Mouse (Mus musculus) lung, embryonic 15.5 days (tissue): ENCODE data around the gene Leo1. TPM values are rescaled to one million over a fixed set of nuclear protein-coding genes. Genes with fewer than 3 reads are reported as not detected.

Experiments used
- ATAC-seq: fragments of 200-750 bp; cut with Nextera tagmentation; 2 replicates; pipeline ENCODE4 v1.8.0; 2017; ENCODE audit warnings: moderate number of reproducible peaks, borderline replicate concordance; ENCODE audit not compliant: low FRiP score, low TSS enrichment; ENCODE audit errors: extremely low read depth
- H3K27ac ChIP-seq: fragments of 300-500 bp; sonication (generic); 2 replicates; pipeline ENCODE4 v1.5.1; 2015; ENCODE audit warnings: moderate library complexity, mild to moderate bottlenecking, inconsistent platforms
- H3K27me3 ChIP-seq: fragments of 300-500 bp; sonication (generic); 2 replicates; pipeline ENCODE4 v1.6.1; 2015; ENCODE audit warnings: inconsistent platforms
- H3K36me3 ChIP-seq: fragments of 300-500 bp; sonication (generic); 2 replicates; pipeline ENCODE4 v1.6.1; 2015; ENCODE audit warnings: inconsistent platforms
- H3K4me1 ChIP-seq: fragments of 300-500 bp; sonication (generic); 2 replicates; pipeline ENCODE4 v1.6.1; 2015; ENCODE audit warnings: inconsistent platforms
- H3K4me2 ChIP-seq: fragments of 300-500 bp; sonication (generic); 2 replicates; pipeline ENCODE4 v1.6.1; 2015; ENCODE audit warnings: inconsistent platforms, mild to moderate bottlenecking, moderate library complexity
- H3K4me3 ChIP-seq: fragments of 300-500 bp; sonication (generic); 2 replicates; pipeline ENCODE4 v1.5.1; 2015; ENCODE audit warnings: mild to moderate bottlenecking, inconsistent platforms
- H3K9ac ChIP-seq: fragments of 300-500 bp; sonication (generic); 2 replicates; pipeline ENCODE4 v1.6.1; 2015; ENCODE audit warnings: inconsistent platforms
- H3K9me3 ChIP-seq: fragments of 300-500 bp; sonication (generic); 2 replicates; pipeline ENCODE4 v1.6.1; 2016; ENCODE audit warnings: inconsistent platforms
- WGBS: fragments of 180-500 bp; shearing (Covaris S2); methylation state at CpG from one replicate; pipeline ENCODE4 v1.1.7; 2015; 5-methylcytosine and 5-hydroxymethylcytosine counted together
- polyA plus RNA-seq: library from polyadenylated mRNA; unstranded; fragments of >200 nt; fragmentation: Nextera tagmentation; extraction: Ambion mirVana; gene quantifications from 2 replicates; pipeline ENCODE4 v1.2.1, GENCODE M21; 2015

Leo1 gene
- polyA plus RNA-seq, 1 experiment from 2014 or later = 37.3 TPM

- ATAC-seq = no peak
- WGBS = 82% methylated on average over 2 of the region's 2 CpGs
- no peak overlapping the region for H3K27ac ChIP-seq
Observed at GRCm38 (mm10) chr9:75429040-75429439, 12.3 kb upstream of the Leo1 start.

DNA sequence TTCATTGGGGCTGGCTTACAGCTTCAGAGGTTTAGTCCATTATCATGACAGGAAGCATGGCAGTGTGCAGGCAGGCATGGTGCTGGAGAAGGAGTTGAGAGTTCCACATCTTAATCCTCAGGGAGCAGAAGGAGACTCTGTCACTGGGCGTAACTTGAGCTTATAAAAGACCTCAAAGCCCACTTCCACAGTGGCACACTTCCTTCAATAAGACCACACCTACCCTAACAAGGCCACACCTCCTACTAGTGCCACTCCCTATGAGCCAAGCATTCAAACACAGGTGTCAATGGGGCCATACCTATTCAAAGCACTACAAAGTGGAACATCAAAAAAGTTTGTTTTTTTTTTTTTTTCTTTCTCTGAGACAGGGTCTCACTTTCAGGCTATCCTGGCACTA is 11.7 kb upstream of the Leo1 start:
- H3K27ac ChIP-seq = no peak overlapping the region
- no peaks in the 10 kb centered on the region for H3K36me3 ChIP-seq
- no peaks in the 10 kb centered on the region for H3K27me3 ChIP-seq
- WGBS = 89% methylated on average over 1 of the region's 1 CpGs
- no peak for ATAC-seq
- no peak overlapping the region for H3K9ac ChIP-seq
- H3K4me1 ChIP-seq = no peaks in the 10 kb centered on the region; the same call in 1 of the 2 replicates
- no peak overlapping the region for H3K4me3 ChIP-seq
- no peaks in the 10 kb centered on the region for H3K9me3 ChIP-seq
- no peak overlapping the region for H3K4me2 ChIP-seq

More at GRCm38 (mm10) chr9:75429040-75429439, 12.3 kb upstream of the Leo1 start:
- Histone ChIP-seq H3K4me2 (no peak overlapping the region), H3K9me3 (no peaks in the 10 kb centered on the region), H3K36me3 (no peaks in the 10 kb centered on the region), H3K4me3 (no peak overlapping the region), H3K9ac (no peak overlapping the region), H3K4me1 (no peaks in the 10 kb centered on the region; the same call in 1 of the 2 replicates), H3K27me3 (no peaks in the 10 kb centered on the region)

DNA sequence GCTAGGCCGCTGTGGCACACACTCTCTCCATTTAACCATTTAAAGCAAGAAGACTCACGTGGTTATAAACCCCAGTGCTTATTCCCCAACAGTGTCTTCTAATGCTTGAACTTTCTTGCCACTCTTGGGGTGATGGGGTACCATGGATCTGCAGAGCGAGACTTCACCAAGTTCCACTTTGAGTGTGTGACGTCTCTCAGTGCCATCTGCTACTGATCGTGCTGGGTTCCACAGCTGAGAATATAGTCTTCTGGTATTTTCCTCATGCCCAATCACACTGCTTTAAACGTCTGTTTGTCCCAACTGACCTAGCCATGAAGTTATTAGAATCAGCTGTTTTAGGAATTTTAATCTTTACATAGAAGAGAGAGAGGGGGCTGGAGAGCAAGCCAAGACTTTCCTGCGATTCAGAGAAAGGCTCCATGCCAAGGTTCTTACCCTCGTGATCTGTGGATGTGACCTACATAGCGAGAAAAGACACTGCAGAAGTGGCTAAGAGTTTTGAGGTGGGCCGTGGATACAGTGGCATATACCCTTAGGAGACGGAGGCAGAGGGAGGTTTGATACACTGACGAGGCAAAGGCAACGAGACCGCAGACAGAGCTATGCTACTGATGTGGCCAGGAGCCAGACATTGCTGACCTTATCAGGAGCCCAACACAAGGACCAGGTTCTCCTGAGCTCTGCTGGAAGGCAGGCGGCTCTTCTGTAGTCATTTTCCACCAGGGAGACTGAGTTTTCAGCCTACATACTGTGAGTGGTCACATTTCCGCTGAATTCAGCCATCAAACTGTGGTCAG is 10.3 kb upstream of the Leo1 start:
- H3K27ac ChIP-seq = no peak overlapping the region
- ATAC-seq = no peak
- no peak overlapping the region for H3K4me3 ChIP-seq
- no peaks in the 10 kb centered on the region for H3K36me3 ChIP-seq
- no peak overlapping the region for H3K9ac ChIP-seq
- H3K4me1 ChIP-seq = peaks cover 3% of the 10 kb centered on the region; the same call in 1 of the 2 replicates
- H3K27me3 ChIP-seq = no peaks in the 10 kb centered on the region
- 57% methylated on average over 16 of the region's 16 CpGs for WGBS
- H3K4me2 ChIP-seq = no peak overlapping the region
- H3K9me3 ChIP-seq = no peaks in the 10 kb centered on the region

DNA sequence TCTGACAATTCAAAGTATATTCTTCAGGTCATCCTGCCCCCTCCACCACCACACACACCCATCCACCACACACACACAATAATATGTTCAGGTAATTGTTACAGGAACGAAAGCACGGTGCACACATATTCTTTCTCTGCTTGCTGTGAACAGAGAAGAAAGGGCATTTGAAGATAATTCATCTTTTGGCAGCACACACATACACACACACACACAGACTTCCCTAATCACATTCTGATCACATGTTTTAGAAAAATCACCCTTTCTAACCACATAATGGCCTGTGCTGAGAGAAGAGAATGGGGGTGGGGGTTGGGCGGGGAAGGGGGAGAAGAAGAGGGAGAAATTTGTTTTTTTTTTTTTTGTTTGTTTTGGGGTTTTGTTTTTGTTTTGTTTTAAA is 8.6 kb upstream of the Leo1 start:
- 89% methylated on average over 3 of the region's 3 CpGs for WGBS
- H3K4me2 ChIP-seq = no peak overlapping the region
- no peaks in the 10 kb centered on the region for H3K9me3 ChIP-seq
- H3K27me3 ChIP-seq = no peaks in the 10 kb centered on the region
- H3K4me3 ChIP-seq = no peak overlapping the region
- no peaks in the 10 kb centered on the region for H3K36me3 ChIP-seq
- ATAC-seq = no peak
- no peak overlapping the region for H3K27ac ChIP-seq
- H3K9ac ChIP-seq = no peak overlapping the region
- peaks cover 4% of the 10 kb centered on the region; the same call in 1 of the 2 replicates for H3K4me1 ChIP-seq

- Histone ChIP-seq H3K27ac (no peak overlapping the region), H3K27me3 (no peaks in the 10 kb centered on the region), H3K4me2 (no peak overlapping the region), H3K4me3 (no peak overlapping the region), H3K9ac (no peak overlapping the region), H3K9me3 (no peaks in the 10 kb centered on the region), H3K36me3 (no peaks in the 10 kb centered on the region), H3K4me1 (peaks cover 4% of the 10 kb centered on the region; the same call in 1 of the 2 replicates)
- WGBS = 41% methylated on average over 7 of the region's 7 CpGs
- ATAC-seq = peak; percentile 51; the same call in 1 of the 2 replicates
Observed at GRCm38 (mm10) chr9:75434172-75434793, 7.0 kb upstream of the Leo1 start.

DNA sequence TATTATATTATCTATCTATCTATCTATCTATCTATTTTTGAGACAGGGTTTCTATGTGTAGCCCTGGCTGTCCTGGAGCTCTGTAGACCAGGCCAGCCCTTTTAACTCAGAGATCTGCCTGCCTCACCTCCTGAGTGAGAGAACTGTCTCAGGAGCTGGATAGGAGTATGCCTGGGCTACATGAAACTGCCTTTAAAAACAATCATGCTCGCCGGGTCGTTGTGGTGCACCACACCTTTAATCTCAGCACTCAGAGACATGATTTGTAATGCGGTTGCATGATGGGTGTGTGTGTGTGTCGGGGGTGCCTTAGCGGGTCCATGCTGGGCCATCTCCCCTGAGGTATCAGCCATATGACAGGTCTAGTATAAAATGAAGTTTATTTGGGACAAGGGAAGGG is 6.5 kb upstream of the Leo1 start:
- Histone ChIP-seq H3K4me2 (no peak overlapping the region), H3K9ac (no peak overlapping the region), H3K27me3 (no peaks in the 10 kb centered on the region), H3K4me3 (no peak overlapping the region), H3K4me1 (peaks cover 4% of the 10 kb centered on the region; the same call in 1 of the 2 replicates), H3K27ac (no peak overlapping the region), H3K9me3 (no peaks in the 10 kb centered on the region), H3K36me3 (no peaks in the 10 kb centered on the region)
- WGBS = 63% methylated on average over 6 of the region's 6 CpGs
- no peak for ATAC-seq

DNA sequence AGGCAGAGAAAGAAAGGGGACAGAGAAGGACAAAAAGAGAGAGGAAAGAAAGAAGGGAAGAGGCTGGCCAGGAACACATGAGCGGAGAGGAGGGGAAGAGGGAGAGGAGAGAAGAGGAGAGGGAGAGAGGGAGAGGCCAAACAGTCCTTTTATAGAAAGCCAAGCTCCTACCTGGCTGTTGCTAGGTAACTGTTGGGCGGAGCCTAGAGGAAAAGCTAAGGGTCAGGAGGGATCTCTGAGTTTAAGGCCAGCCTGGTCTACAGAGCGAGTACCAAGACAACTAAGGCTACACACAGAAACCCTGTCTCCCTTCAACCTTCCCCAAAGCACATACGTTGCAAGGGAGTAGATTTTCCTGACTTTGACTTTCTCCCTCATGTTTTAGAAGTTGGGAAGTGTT is 6.0 kb upstream of the Leo1 start:
- Histone ChIP-seq H3K9me3 (no peaks in the 10 kb centered on the region), H3K4me1 (peaks cover 4% of the 10 kb centered on the region; the same call in 1 of the 2 replicates), H3K27ac (no peak overlapping the region), H3K4me3 (no peak overlapping the region), H3K36me3 (no peaks in the 10 kb centered on the region), H3K4me2 (no peak overlapping the region), H3K9ac (no peak overlapping the region), H3K27me3 (no peaks in the 10 kb centered on the region)
- ATAC-seq = no peak
- 75% methylated on average over 4 of the region's 4 CpGs for WGBS

- H3K27me3 ChIP-seq = no peaks in the 10 kb centered on the region
- H3K9ac ChIP-seq = no peak overlapping the region
- 4% methylated on average over 12 of the region's 12 CpGs for WGBS
- H3K27ac ChIP-seq = peak overlapping the region; percentile 1; the same call in 1 of the 2 replicates
- H3K4me2 ChIP-seq = peak overlapping the region; percentile 31; the same call in 1 of the 2 replicates
- peak; percentile 84 for ATAC-seq
- H3K36me3 ChIP-seq = no peaks in the 10 kb centered on the region
- H3K9me3 ChIP-seq = no peaks in the 10 kb centered on the region
- H3K4me1 ChIP-seq = peaks cover 4% of the 10 kb centered on the region; the same call in 1 of the 2 replicates
- H3K4me3 ChIP-seq = no peak overlapping the region
Observed at GRCm38 (mm10) chr9:75435918-75436317, 5.4 kb upstream of the Leo1 start.

GRCm38 (mm10) chr9:75437653-75438385 is 3.5 kb upstream of the Leo1 start:
- Histone ChIP-seq H3K4me3 (no peak overlapping the region), H3K27ac (no peak overlapping the region), H3K4me1 (peaks cover 12% of the 10 kb centered on the region), H3K27me3 (no peaks in the 10 kb centered on the region), H3K4me2 (no peak overlapping the region), H3K36me3 (no peaks in the 10 kb centered on the region), H3K9ac (no peak overlapping the region), H3K9me3 (no peaks in the 10 kb centered on the region)
- WGBS = 23% methylated on average over 6 of the region's 6 CpGs
- no peak for ATAC-seq

- under 1% methylated on average over 31 of the region's 31 CpGs for WGBS
- Histone ChIP-seq H3K36me3 (peaks cover 14% of the 10 kb centered on the region), H3K4me3 (peak overlapping the region; percentile 60), H3K9me3 (no peaks in the 10 kb centered on the region), H3K27ac (peak overlapping the region; percentile 81), H3K27me3 (no peaks in the 10 kb centered on the region), H3K9ac (peak overlapping the region; percentile 62), H3K4me2 (peak overlapping the region; percentile 68), H3K4me1 (peaks cover 11% of the 10 kb centered on the region)
- peak; percentile 82 for ATAC-seq
Observed at GRCm38 (mm10) chr9:75441691-75442131, 387 bp downstream of the Leo1 start.

DNA sequence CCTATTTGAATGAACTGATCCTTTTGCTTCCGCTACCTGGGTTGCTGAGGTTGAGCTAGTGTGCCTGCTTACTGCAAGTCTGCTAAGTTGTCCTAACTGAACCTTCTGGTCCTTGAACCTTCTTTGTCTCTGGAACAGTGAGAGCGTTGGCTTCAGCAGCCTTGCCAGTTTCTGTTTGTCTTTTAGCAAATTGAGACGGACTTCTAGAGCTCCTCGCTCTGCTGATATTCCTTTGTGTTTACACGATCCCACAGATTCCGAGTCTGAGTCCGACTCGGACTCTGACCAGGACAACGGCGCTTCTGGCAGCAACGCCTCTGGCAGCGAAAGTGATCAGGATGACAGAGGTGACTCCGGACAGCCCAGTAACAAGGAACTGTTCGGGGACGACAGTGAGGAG is 3.7 kb downstream of the Leo1 start:
- H3K27me3 ChIP-seq = no peaks in the 10 kb centered on the region
- no peaks in the 10 kb centered on the region for H3K9me3 ChIP-seq
- H3K4me2 ChIP-seq = no peak overlapping the region
- H3K4me1 ChIP-seq = peaks cover 11% of the 10 kb centered on the region
- ATAC-seq = no peak
- no peak overlapping the region for H3K4me3 ChIP-seq
- H3K27ac ChIP-seq = no peak overlapping the region
- peaks cover 46% of the 10 kb centered on the region for H3K36me3 ChIP-seq
- H3K9ac ChIP-seq = no peak overlapping the region
- 82% methylated on average over 15 of the region's 15 CpGs for WGBS
